Mouse (Mus musculus) splenic B cell, adult 2 months (primary cell): ENCODE results near the gene Smox.

Experiments used
- DNase-seq: peaks from one replicate; pipeline ENCODE4 v3.0.0-alpha.2; 2011; ENCODE audit warnings: low read depth, low spot score
- H3K27me3 ChIP-seq: 2 replicates; pipeline ENCODE4 v1.6.1; 2012; ENCODE audit warnings: mild to moderate bottlenecking, low read length, moderate library complexity, mixed read lengths; ENCODE audit not compliant: control insufficient read depth, poor library complexity, insufficient read depth, severe bottlenecking
- H3K36me3 ChIP-seq: 2 replicates; pipeline ENCODE4 v1.6.1; 2012; ENCODE audit warnings: mild to moderate bottlenecking, low read length, moderate library complexity, mixed read lengths; ENCODE audit not compliant: control insufficient read depth, poor library complexity, insufficient read depth, severe bottlenecking

The Smox gene

GRCm38 (mm10) chr2:131546745-131547408, 55.6 kb downstream of the Smox start:
- no peaks in the 10 kb centered on the region for H3K36me3 ChIP-seq
- H3K27me3 ChIP-seq = peaks cover 4% of the 10 kb centered on the region
- DNase-seq = no peak

GRCm38 (mm10) chr2:131548330-131548729, 57.0 kb downstream of the Smox start:
- Histone ChIP-seq H3K36me3 (no peaks in the 10 kb centered on the region), H3K27me3 (peaks cover 4% of the 10 kb centered on the region)
- no peak for DNase-seq

- Histone ChIP-seq H3K36me3 (no peaks in the 10 kb centered on the region), H3K27me3 (peaks cover 4% of the 10 kb centered on the region)
- DNase-seq = no peak
Observed at GRCm38 (mm10) chr2:131549090-131549489, 57.8 kb downstream of the Smox start.

- no peaks in the 10 kb centered on the region for H3K36me3 ChIP-seq
- H3K27me3 ChIP-seq = peaks cover 4% of the 10 kb centered on the region
- DNase-seq = no peak
Observed at GRCm38 (mm10) chr2:131550474-131550873, 59.2 kb downstream of the Smox start.

DNA sequence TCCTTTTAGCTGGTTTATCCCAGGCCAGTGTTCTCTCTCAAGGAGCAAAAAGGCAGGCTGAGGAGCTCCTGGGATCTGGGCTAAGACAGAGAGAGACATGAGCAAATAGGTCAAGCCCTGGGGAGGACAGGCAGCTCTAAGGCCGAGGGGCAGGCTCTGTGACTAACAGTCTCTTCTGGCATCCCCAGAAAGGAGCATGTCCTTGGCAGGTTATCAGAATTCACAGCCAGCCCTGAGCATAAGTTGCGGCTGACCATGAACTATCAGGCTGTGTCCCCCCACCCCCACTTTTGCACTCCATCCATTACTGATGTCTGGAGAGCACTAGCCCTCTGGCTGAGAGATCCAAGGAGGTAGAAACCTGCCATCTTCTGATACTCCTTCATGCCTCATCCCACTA, 59.6 kb downstream of the Smox start:
- Histone ChIP-seq H3K36me3 (no peaks in the 10 kb centered on the region), H3K27me3 (peaks cover 4% of the 10 kb centered on the region)
- no peak for DNase-seq

DNA sequence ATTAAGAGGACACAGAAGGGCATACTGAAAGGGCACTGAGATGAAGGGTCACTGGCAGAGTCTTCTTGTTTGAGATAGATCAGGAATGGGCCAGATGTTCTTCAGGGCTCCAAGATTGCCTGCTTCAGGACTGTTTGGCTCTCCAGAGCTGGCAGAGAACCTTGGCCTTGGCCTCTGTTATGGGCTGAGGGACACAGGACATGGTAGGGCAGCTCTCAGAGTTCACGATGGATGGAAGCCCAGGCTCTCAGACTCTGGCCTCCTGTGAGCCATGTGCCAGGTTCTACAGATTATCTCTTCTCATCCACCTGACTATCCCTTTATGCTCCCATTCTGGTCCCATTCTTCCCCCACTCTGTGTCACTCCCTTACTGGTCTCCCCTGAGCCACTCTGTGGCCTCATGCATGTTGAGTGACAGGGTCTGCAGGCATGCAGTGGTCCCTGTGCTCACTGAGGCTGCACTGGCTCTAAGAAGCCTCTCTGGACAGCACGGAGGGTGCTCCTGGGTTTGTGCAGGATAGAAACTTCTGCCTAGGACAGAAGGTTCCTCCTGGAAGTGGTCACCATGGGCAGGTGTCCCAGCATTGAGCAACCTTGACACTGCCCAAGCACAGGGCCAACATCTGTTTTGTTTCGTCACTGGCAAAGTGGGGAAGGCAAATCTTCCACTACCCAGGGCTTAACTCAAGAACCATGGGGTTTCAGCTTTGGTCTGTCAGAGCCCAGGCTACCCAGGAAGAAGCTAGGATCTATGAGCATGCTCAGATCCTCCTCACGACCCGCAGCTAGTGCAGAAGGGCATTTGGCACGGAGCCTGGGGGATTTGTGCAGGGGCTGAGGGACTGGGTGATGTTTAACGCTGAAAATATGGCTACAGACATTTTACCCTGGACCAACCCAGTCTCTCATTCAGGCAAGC, 60.7 kb downstream of the Smox start:
- H3K27me3 ChIP-seq = no peaks in the 10 kb centered on the region; the same call in 1 of the 2 replicates
- H3K36me3 ChIP-seq = no peaks in the 10 kb centered on the region
- no peak for DNase-seq

DNA sequence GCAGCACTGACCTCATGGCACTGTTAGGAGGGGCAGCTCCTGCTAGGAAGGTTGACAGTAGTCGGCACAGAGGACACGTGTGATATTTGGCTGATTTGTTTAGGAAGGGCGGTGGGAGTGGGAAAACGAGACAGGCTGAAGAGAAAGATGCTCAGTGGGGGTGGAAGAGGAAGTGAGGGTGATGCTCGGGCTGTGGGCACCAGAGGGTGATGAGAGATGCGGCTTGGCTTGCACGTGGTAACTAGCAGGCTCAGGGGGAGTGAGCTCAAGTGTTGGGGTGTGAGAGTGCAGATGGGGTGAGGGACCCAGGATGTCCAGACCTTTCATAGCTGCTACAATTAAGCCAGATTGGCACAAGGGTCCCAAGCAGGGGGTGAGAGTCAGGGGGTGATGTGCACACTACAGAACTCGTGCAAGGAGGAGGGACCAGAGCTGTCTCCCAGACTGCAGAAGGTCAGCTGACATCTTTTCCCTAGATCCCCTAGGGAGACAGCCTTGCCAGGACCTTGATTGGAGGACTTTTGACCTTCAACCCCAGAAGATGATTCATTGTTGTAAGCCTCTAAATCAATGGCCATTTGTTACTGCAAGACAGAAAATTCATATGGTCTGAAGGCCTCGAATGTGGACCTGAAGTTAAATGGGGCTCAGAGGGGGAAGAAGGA, 61.6 kb downstream of the Smox start:
- no peak for DNase-seq
- H3K36me3 ChIP-seq = no peaks in the 10 kb centered on the region
- no peaks in the 10 kb centered on the region for H3K27me3 ChIP-seq

DNA sequence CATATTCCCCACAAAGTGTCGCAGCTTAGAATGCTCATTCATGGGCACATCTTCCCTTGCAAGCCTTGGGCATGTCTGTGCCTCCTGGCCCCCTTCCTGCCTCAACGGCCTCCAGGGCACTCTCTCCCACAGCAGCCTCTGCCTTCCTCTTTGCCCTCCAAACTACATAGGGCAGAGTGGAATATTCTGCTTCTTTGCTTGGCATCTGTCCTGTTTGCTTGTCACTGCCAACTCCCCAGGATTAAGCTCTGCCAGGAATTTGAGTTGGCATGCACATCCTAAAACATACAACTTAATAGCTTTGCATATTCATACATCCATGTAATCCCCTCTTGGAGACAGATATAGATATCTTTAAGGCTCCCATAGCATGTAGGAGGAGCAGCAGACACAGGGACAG, 66.6 kb downstream of the Smox start:
- no peak for DNase-seq
- no peaks in the 10 kb centered on the region for H3K36me3 ChIP-seq

DNA sequence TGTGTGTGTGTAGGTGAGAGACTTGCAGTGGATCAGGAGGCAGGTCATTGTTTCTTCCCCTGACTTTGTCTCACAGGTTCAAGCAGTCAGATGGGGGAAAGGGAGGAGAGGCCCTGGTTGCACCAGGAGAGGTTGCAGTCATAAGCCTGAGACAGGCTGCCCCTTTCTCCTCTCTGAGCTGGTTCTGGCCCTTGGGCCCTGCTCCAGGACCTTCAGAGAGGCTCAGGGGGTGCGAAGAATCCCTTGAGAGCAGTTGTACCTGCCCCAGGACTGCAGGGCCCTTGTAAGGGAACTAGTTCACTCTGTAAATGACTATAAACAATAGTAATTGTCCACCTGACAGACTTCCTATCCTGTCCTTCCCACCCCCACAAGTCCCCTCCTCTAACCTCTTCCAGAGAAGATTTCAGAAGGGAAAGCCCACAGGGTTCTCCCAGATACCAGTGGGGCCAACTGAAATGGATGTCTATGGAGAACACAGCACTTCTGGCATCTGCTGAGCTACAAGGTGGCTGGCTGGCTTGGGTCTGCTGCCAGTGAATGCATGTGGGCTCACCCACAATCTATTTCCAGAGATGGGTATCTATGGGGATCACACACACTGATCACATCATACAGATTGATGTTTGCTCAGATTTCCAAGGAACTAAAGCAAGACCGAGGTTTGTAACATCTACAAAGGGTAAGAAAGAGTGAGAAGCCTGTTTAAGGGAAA, 69.1 kb downstream of the Smox start:
- no peaks in the 10 kb centered on the region for H3K36me3 ChIP-seq
- no peak for DNase-seq
- no peaks in the 10 kb centered on the region for H3K27me3 ChIP-seq

More for the DNA sequence above, 66.6 kb downstream of the Smox start:
- H3K27me3 ChIP-seq = no peaks in the 10 kb centered on the region

- Histone ChIP-seq H3K27me3 (no peaks in the 10 kb centered on the region), H3K36me3 (no peaks in the 10 kb centered on the region)
- DNase-seq = no peak
Observed at GRCm38 (mm10) chr2:131561344-131561870, 70.1 kb downstream of the Smox start.

GRCm38 (mm10) chr2:131561891-131562585, 70.7 kb downstream of the Smox start, which contains the start of gene Adra1d:
Gene Adra1d (minus strand): TSS chr2:131562283.
- Histone ChIP-seq H3K36me3 (no peaks in the 10 kb centered on the region), H3K27me3 (no peaks in the 10 kb centered on the region)
- no peak for DNase-seq

DNA sequence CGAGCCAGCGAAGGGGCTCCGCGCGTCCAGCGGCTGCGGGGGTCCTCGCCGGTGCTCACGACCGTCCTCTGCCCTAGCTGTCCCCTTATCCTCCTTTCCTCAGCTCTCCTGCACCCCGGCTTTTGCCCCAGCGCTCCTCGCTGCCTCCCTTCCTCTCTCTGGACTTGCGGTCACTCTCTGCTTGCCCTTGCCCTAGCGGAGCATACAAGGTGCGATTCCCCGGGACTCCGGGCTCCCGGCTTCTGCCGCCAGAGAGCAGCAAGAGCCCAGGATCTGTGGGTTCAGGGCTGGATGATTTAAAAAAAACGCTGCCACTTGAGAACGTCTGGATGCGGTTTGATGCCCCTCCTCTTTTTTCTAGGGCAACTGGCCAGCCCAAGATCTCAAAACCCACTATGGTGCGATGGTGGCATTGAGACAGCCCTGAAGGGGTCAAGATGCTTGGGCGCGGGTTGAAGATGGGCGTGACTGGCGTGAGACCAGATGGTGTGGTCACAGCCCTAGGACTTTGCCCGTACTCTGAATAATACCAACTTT, 71.4 kb downstream of the Smox start:
- Histone ChIP-seq H3K27me3 (no peaks in the 10 kb centered on the region), H3K36me3 (no peaks in the 10 kb centered on the region)
- no peak for DNase-seq
